Mouse (Mus musculus): ENCODE measurements at regions not wholly inside any gene's neighbourhood (a gene's known extent, or its start where the extent isn't known, plus 50 kb on each side); places are given as distances from the start of the nearest gene placed in this dataset.

DNA sequence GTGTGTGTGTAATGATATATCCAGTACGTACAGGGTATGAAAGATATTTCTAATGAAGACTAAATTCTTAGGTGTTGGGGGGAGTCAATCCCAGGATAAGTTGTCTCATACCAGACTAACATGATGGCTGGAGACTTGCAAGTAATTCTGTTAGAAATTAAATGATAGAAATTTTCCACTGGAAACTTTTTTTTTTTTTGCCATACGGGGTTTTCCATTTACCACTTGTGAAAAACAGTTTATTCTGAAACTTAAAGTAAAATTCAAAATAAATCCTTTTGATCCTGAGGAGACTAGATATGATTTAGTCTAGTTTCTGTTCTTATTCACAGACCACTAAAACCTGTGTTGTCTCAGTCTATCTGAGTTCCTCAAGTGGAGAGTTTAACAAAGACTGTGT lies 119.5 kb upstream of the Mmadhc start:
- TF ChIP-seq EP300 (IDR thresholded peaks at IDR 0.05; ENCODE audit: low read depth) (no peak), CTCF (IDR thresholded peaks at IDR 0.05; ENCODE audit: low read depth) (no peak)
- no peak overlapping the region for H3K9ac ChIP-seq (replicated peaks; ENCODE audit: low read depth, low read length)
- H3K4me3 ChIP-seq (ENCODE audit: low read depth, low read length) = no peak overlapping the region
- H3K4me2 ChIP-seq (ENCODE audit: low read depth, low read length) = no peak overlapping the region
- no peaks in the 10 kb centered on the region for H3K9me3 ChIP-seq (replicated peaks; ENCODE audit: control insufficient read depth, low read length)
- WGBS = 79% methylated on average over 2 of the region's 2 CpGs
- DNase-seq (ENCODE audit: low spot score) (no peak), ATAC-seq (ENCODE audit: insufficient read depth, low read depth) (no peak)
- no peak overlapping the region for H3K27ac ChIP-seq (ENCODE audit: low read depth)
- H3K4me1 ChIP-seq (ENCODE audit: control insufficient read depth, insufficient read depth) = no peaks in the 10 kb centered on the region
- H3K36me3 ChIP-seq (replicated peaks; ENCODE audit: control insufficient read depth, insufficient read depth, low read length) = no peaks in the 10 kb centered on the region
- no peaks in the 10 kb centered on the region for H3K27me3 ChIP-seq (ENCODE audit: control insufficient read depth, insufficient read depth, low read length)

DNA sequence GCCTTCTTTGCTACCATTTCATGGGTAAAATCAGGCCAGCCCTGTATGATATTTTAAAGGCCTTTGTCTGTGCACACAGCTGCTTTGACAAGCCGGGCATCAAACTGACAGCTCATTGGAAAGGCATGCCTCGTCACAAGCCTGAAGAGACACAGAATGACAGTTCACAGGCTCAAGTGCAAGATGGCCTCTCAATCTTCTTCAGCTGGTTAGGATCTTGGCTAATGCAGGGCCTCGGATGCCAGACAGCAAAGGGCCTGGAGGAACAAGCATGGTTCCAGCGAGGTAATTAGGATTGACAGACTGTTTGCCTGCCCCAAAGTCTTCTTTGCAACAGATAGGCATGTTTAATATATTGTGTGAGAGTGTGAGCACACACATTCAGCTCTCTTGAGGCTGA lies 109.3 kb upstream of the Mmadhc start:
- DNase-seq (ENCODE audit: low spot score) (no peak), ATAC-seq (ENCODE audit: insufficient read depth, low read depth) (no peak)
- H3K4me1 ChIP-seq (ENCODE audit: control insufficient read depth, insufficient read depth) = no peaks in the 10 kb centered on the region
- no peak for TF ChIP-seq CTCF (IDR thresholded peaks at IDR 0.05; ENCODE audit: low read depth)
- no peak for TF ChIP-seq EP300 (IDR thresholded peaks at IDR 0.05; ENCODE audit: low read depth)
- no peaks in the 10 kb centered on the region for H3K36me3 ChIP-seq (replicated peaks; ENCODE audit: control insufficient read depth, insufficient read depth, low read length)
- H3K9ac ChIP-seq (replicated peaks; ENCODE audit: low read depth, low read length) = no peak overlapping the region
- no peak overlapping the region for H3K27ac ChIP-seq (ENCODE audit: low read depth)
- no peak overlapping the region for H3K4me3 ChIP-seq (ENCODE audit: low read depth, low read length)
- H3K27me3 ChIP-seq (ENCODE audit: control insufficient read depth, insufficient read depth, low read length) = no peaks in the 10 kb centered on the region
- 59% methylated on average over 4 of the region's 4 CpGs for WGBS
- H3K9me3 ChIP-seq (replicated peaks; ENCODE audit: control insufficient read depth, low read length) = no peaks in the 10 kb centered on the region
- H3K4me2 ChIP-seq (ENCODE audit: low read depth, low read length) = no peak overlapping the region

GRCm38 (mm10) chr2:50403106-50403505 lies 106.5 kb upstream of the Mmadhc start:
- H3K4me3 ChIP-seq (ENCODE audit: low read depth, low read length) = no peak overlapping the region
- H3K9me3 ChIP-seq (replicated peaks; ENCODE audit: control insufficient read depth, low read length) = no peaks in the 10 kb centered on the region
- no peak overlapping the region for H3K4me2 ChIP-seq (ENCODE audit: low read depth, low read length)
- 64% methylated on average over 6 of the region's 6 CpGs for WGBS
- TF ChIP-seq EP300 (IDR thresholded peaks at IDR 0.05; ENCODE audit: low read depth) (no peak), CTCF (IDR thresholded peaks at IDR 0.05; ENCODE audit: low read depth) (no peak)
- H3K36me3 ChIP-seq (replicated peaks; ENCODE audit: control insufficient read depth, insufficient read depth, low read length) = no peaks in the 10 kb centered on the region
- no peak overlapping the region for H3K27ac ChIP-seq (ENCODE audit: low read depth)
- H3K27me3 ChIP-seq (ENCODE audit: control insufficient read depth, insufficient read depth, low read length) = no peaks in the 10 kb centered on the region
- DNase-seq (ENCODE audit: low spot score) (no peak), ATAC-seq (ENCODE audit: insufficient read depth, low read depth) (no peak)
- H3K9ac ChIP-seq (replicated peaks; ENCODE audit: low read depth, low read length) = no peak overlapping the region
- H3K4me1 ChIP-seq (ENCODE audit: control insufficient read depth, insufficient read depth) = no peaks in the 10 kb centered on the region

DNA sequence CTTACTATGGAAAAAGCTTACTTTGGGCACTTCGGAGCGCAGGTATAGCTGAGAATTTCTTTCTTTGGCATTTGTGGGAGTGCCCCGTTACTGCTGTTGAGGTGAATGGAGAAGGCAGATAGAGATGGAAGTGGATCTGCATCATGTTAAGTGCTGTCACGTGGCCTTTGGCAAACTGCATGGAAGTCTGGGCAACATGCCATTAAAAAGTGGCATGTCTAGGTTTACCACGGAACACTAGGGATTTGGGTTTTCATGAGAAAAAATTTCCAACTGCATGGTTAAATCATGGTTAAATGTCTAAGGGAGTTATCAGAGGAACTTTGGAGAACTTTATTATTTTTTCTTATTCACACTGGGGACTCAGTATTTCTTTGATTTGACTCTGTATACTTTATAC lies 102.0 kb upstream of the Mmadhc start:
- WGBS = 46% methylated on average over 5 of the region's 5 CpGs
- ATAC-seq (ENCODE audit: insufficient read depth, low read depth) = no peak

DNA sequence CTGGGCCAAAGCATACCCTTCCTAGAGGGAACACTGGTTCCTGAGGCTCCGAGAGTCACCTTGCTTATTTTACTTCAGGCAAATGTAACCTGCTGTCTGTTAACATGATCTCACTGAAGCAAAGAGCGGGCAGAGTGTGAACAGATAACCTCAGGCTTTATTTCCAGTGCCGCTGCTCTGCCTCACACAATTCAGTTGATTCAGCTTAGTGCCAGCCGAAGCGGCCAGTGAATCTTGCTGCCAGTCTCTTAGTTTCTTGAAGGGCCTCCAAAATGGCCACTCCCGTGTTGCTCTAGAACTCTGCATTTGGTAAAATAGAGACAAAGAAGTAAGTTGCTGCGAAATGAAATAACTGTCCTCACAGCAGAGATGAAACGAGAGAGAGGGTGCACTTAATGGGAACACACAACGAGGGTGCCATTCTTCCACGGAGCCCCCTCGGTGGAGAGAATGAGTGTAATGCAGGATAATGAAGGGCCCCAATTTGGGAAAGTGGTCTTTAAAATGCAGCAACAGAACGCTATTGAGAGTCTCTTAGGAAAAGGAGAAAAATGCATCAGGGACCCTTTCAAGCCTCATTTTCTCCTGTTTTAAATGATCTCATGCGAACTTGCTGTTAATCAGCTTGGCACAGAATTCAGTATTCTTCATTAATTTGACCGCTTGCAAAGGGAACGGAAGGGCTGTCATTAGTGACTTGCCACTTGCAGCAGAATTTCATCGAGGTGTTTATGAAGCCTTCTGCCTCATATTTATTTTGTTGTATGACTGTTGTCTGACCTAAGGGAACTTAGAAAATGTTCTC lies 81.2 kb upstream of the Mmadhc start:
- H3K4me3 ChIP-seq (ENCODE audit: low read depth, low read length) = no peak overlapping the region
- H3K9ac ChIP-seq (replicated peaks; ENCODE audit: low read depth, low read length) = no peak overlapping the region
- H3K36me3 ChIP-seq (replicated peaks; ENCODE audit: control insufficient read depth, insufficient read depth, low read length) = no peaks in the 10 kb centered on the region
- 0 out of 2 replicates have a peak, but pooled peaks cover 3% of the 10 kb centered on the region for H3K4me1 ChIP-seq (ENCODE audit: control insufficient read depth, insufficient read depth)
- ATAC-seq (ENCODE audit: insufficient read depth, low read depth) = no peak
- no peak overlapping the region for H3K4me2 ChIP-seq (ENCODE audit: low read depth, low read length)
- H3K9me3 ChIP-seq (replicated peaks; ENCODE audit: control insufficient read depth, low read length) = no peaks in the 10 kb centered on the region
- DNase-seq (ENCODE audit: low spot score) = no peak
- TF ChIP-seq CTCF (IDR thresholded peaks at IDR 0.05; ENCODE audit: low read depth) = no peak
- no peak for TF ChIP-seq EP300 (IDR thresholded peaks at IDR 0.05; ENCODE audit: low read depth)
- no peaks in the 10 kb centered on the region for H3K27me3 ChIP-seq (ENCODE audit: control insufficient read depth, insufficient read depth, low read length)
- no peak overlapping the region for H3K27ac ChIP-seq (ENCODE audit: low read depth)
- WGBS = 75% methylated on average over 16 of the region's 16 CpGs

More for the DNA sequence above, 102.0 kb upstream of the Mmadhc start:
- Histone ChIP-seq H3K4me2 (ENCODE audit: low read depth, low read length) (no peak overlapping the region), H3K4me1 (ENCODE audit: control insufficient read depth, insufficient read depth) (no peaks in the 10 kb centered on the region), H3K9ac (replicated peaks; ENCODE audit: low read depth, low read length) (no peak overlapping the region), H3K9me3 (replicated peaks; ENCODE audit: control insufficient read depth, low read length) (no peaks in the 10 kb centered on the region), H3K27ac (ENCODE audit: low read depth) (no peak overlapping the region), H3K27me3 (ENCODE audit: control insufficient read depth, insufficient read depth, low read length) (no peaks in the 10 kb centered on the region), H3K4me3 (ENCODE audit: low read depth, low read length) (no peak overlapping the region), H3K36me3 (replicated peaks; ENCODE audit: control insufficient read depth, insufficient read depth, low read length) (no peaks in the 10 kb centered on the region)
- no peak for DNase-seq (ENCODE audit: low spot score)
- TF ChIP-seq CTCF (IDR thresholded peaks at IDR 0.05; ENCODE audit: low read depth) (no peak), EP300 (IDR thresholded peaks at IDR 0.05; ENCODE audit: low read depth) (no peak)

GRCm38 (mm10) chr2:50373626-50374025 lies 77.0 kb upstream of the Mmadhc start:
- H3K27me3 ChIP-seq (ENCODE audit: control insufficient read depth, insufficient read depth, low read length) = no peaks in the 10 kb centered on the region
- H3K9ac ChIP-seq (replicated peaks; ENCODE audit: low read depth, low read length) = no peak overlapping the region
- ATAC-seq (ENCODE audit: insufficient read depth, low read depth) = no peak
- H3K27ac ChIP-seq (ENCODE audit: low read depth) = no peak overlapping the region
- 0 out of 2 replicates have a peak, but pooled peaks cover 3% of the 10 kb centered on the region for H3K4me1 ChIP-seq (ENCODE audit: control insufficient read depth, insufficient read depth)
- H3K4me3 ChIP-seq (ENCODE audit: low read depth, low read length) = no peak overlapping the region
- WGBS = 12% methylated on average over 2 of the region's 2 CpGs
- no peaks in the 10 kb centered on the region for H3K36me3 ChIP-seq (replicated peaks; ENCODE audit: control insufficient read depth, insufficient read depth, low read length)
- no peaks in the 10 kb centered on the region for H3K9me3 ChIP-seq (replicated peaks; ENCODE audit: control insufficient read depth, low read length)
- H3K4me2 ChIP-seq (ENCODE audit: low read depth, low read length) = no peak overlapping the region
- TF ChIP-seq EP300 (IDR thresholded peaks at IDR 0.05; ENCODE audit: low read depth) = no peak
- no peak for DNase-seq (ENCODE audit: low spot score)
